Mouse (Mus musculus) lung, adult 2 months (tissue): Measurements from ENCODE around the gene Ntm.

Experiments used
- CTCF ChIP-seq: fragments of 200-500 bp; IDR thresholded peaks from 2 replicates; pipeline ENCODE4 v1.5.1; 2011; ENCODE audit warnings: mild to moderate bottlenecking, low read length, control low read depth; ENCODE audit not compliant: insufficient read depth
- POLR2A ChIP-seq: fragments of 200-500 bp; IDR thresholded peaks from 2 replicates; pipeline ENCODE4 v1.6.1; 2011; ENCODE audit warnings: low read depth, mild to moderate bottlenecking, control low read depth, low read length, borderline replicate concordance; ENCODE audit errors: extremely low read depth

DNA sequence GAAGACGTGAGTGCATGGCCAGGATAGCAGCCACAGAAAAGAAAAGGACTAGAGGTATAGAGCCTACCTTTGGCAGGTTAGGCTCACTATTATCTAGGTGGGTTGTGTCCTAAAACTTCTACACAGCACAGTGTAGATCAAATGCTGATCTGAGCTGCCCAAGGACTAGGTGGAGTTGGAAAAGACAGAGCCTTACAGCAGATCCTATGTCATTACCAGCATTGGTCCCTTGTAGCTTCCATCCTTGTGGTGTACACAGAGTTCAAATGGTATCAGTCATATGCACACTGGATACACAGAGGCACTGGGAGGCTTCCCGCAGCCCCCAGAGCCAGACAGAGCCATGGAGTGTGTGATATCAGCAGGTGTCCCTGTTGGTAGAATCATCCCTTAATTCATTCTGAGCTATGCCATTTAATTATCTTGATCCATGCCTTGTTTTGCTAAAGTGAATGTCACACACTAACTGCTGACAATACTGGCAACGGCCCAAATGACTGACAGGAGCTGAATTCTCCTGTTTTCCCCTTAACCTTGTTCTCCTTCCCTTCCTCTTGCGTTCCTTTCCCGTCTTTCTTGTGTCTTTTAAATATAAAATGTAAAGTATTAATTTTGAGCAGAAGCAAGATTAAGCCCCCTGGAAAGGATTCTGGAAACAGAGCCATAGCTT, 271.6 kb downstream of the Ntm start:
- TF ChIP-seq POLR2A (no peak), CTCF (no peak)
